Mouse (Mus musculus) activated CD4-positive, CD25-positive, alpha-beta regulatory T cell, adult 4 months (primary cell): ENCODE data around the gene Reck. TPM values are rescaled to one million over a fixed set of nuclear protein-coding genes. Genes with fewer than 3 reads are reported as not detected.

ENCODE experiments used
- polyA plus RNA-seq, 2 experiments: library from polyadenylated mRNA; unstranded; fragments of 100-300 nt; shearing (Covaris generic); gene quantifications; one replicate each; pipeline ENCODE4 v1.2.1; 2017

The Reck gene
- polyA plus RNA-seq, 2 experiments from 2014 or later, result 3.4 to 5.9 TPM

Other genes with a start within 250 kb of the Reck start
- gene Npr2, start 243.6 kb upstream of the Reck start, polyA plus RNA-seq, result not detected
- not detected for gene Spag8, start 221.9 kb upstream of the Reck start, polyA plus RNA-seq
- 10 to 100 TPM; 41.0 to 42.7 TPM for gene Hint2, start 219.1 kb upstream of the Reck start, polyA plus RNA-seq
- gene Tmem8b, start 206.6 kb upstream of the Reck start, polyA plus RNA-seq, result under 1 TPM; 0.38 to 0.90 TPM
- 1 to 10 TPM; 3.2 to 4.4 TPM for gene Fam221b, start 206.4 kb upstream of the Reck start, polyA plus RNA-seq
- not detected for gene Olfr70, start 174.7 kb upstream of the Reck start, polyA plus RNA-seq
- gene Olfr71, start 165.3 kb upstream of the Reck start, polyA plus RNA-seq, result under 1 TPM in 1 of 2 experiments, not detected in 1; 0.13 TPM
- gene Hrct1, start 148.3 kb upstream of the Reck start, polyA plus RNA-seq, result not detected
- under 1 TPM in 1 of 2 experiments, not detected in 1; 0.15 TPM for gene Spaar, start 145.5 kb upstream of the Reck start, polyA plus RNA-seq
- gene Olfr159, start 104.5 kb upstream of the Reck start, polyA plus RNA-seq, result not detected
- gene Olfr156, start 51.6 kb upstream of the Reck start, polyA plus RNA-seq, result not detected
- under 1 TPM; 0.09 to 0.50 TPM for gene Olfr157, start 35.3 kb upstream of the Reck start, polyA plus RNA-seq
- under 1 TPM in 1 of 2 experiments, not detected in 1; 0.26 TPM for gene Olfr155, start 24.0 kb upstream of the Reck start, polyA plus RNA-seq
- 100 to 1,000 TPM; 215 to 250 TPM for gene Glipr2, start 81.9 kb downstream of the Reck start, polyA plus RNA-seq
- gene Ccin, start 108.0 kb downstream of the Reck start, polyA plus RNA-seq, result under 1 TPM in 1 of 2 experiments, not detected in 1; 0.24 TPM
- 100 to 1,000 TPM; 109 to 116 TPM for gene Clta, start 128.9 kb downstream of the Reck start, polyA plus RNA-seq
- gene Gne, start 208.6 kb downstream of the Reck start, polyA plus RNA-seq, result 10 to 100 TPM; 14.1 to 17.9 TPM